Mouse (Mus musculus): ENCODE measurements around the gene Scamp2.

- no peak for TF ChIP-seq POLR2AphosphoS2 (IDR thresholded peaks at IDR 0.05; ENCODE audit: insufficient read length, low read depth)
- no peak for TF ChIP-seq USF1 (IDR thresholded peaks at IDR 0.05; ENCODE audit: low read depth)
- no peak for TF ChIP-seq POLR2A (IDR thresholded peaks at IDR 0.05; ENCODE audit: insufficient read length, low read depth)
- TF ChIP-seq MAX (IDR thresholded peaks at IDR 0.05; ENCODE audit: low read depth): no peak
- no peak for TF ChIP-seq CEBPB (IDR thresholded peaks at IDR 0.05; ENCODE audit: insufficient read depth, poor library complexity, severe bottlenecking)
- TF ChIP-seq MYOG (IDR thresholded peaks at IDR 0.05; ENCODE audit: control insufficient read depth in 1 of 3, insufficient read depth in 1 of 3, insufficient read length in 2 of 3, low read depth in 2 of 3): no peak
Measured at GRCm38 (mm10) chr9:57557215-57557614, 3.5 kb upstream of the Scamp2 start.
